Mouse (Mus musculus) embryo, embryonic 10 days (tissue): ENCODE measurements around the gene Pom121.

Experiments
- DNase-seq: peaks from one replicate; pipeline ENCODE4 v3.0.0-alpha.2; 2015; ENCODE audit warnings: low spot score

The Pom121 gene

GRCm38 (mm10) chr5:135394004-135394823, at the start of gene Pom121:
Pom121 (minus strand) TSS chr5:135394546.
- DNase-seq: peak; percentile 93

GRCm38 (mm10) chr5:135442430-135442829, 48.1 kb upstream of the Pom121 start:
- peak; percentile 9 for DNase-seq

GRCm38 (mm10) chr5:135435039-135435438, 40.7 kb upstream of the Pom121 start:
- no peak for DNase-seq

GRCm38 (mm10) chr5:135433861-135434260, 39.5 kb upstream of the Pom121 start:
- DNase-seq: no peak

GRCm38 (mm10) chr5:135431111-135431510, 36.8 kb upstream of the Pom121 start:
- DNase-seq: no peak

- DNase-seq: no peak
Measured at GRCm38 (mm10) chr5:135428786-135429185, 34.4 kb upstream of the Pom121 start.

GRCm38 (mm10) chr5:135410266-135410665, 15.9 kb upstream of the Pom121 start:
- DNase-seq: no peak

- DNase-seq: no peak
Measured at GRCm38 (mm10) chr5:135408114-135408513, 13.8 kb upstream of the Pom121 start.

GRCm38 (mm10) chr5:135405437-135405836, 11.1 kb upstream of the Pom121 start:
- no peak for DNase-seq

- peak; percentile 65 for DNase-seq
Measured at GRCm38 (mm10) chr5:135404623-135405022, 10.3 kb upstream of the Pom121 start.

GRCm38 (mm10) chr5:135400244-135400643, 5.9 kb upstream of the Pom121 start:
- DNase-seq: peak; percentile 92

GRCm38 (mm10) chr5:135399382-135399781, 5.0 kb upstream of the Pom121 start:
- no peak for DNase-seq

- DNase-seq: peak; percentile 64
Measured at GRCm38 (mm10) chr5:135395826-135396225, 1.5 kb upstream of the Pom121 start.

- DNase-seq: no peak
Measured at GRCm38 (mm10) chr5:135383771-135384170, 10.6 kb downstream of the Pom121 start.

GRCm38 (mm10) chr5:135382746-135383145, 11.6 kb downstream of the Pom121 start:
- DNase-seq: no peak

- no peak for DNase-seq
Measured at GRCm38 (mm10) chr5:135381356-135381925, 12.9 kb downstream of the Pom121 start.

- no peak for DNase-seq
Measured at GRCm38 (mm10) chr5:135380681-135381080, 13.7 kb downstream of the Pom121 start.

- DNase-seq: no peak
Measured at GRCm38 (mm10) chr5:135376341-135376740, 18.0 kb downstream of the Pom121 start.

GRCm38 (mm10) chr5:135375167-135375566, 19.2 kb downstream of the Pom121 start:
- no peak for DNase-seq

GRCm38 (mm10) chr5:135373601-135374000, 20.7 kb downstream of the Pom121 start:
- DNase-seq: no peak

GRCm38 (mm10) chr5:135371195-135371594, 23.2 kb downstream of the Pom121 start:
- no peak for DNase-seq

GRCm38 (mm10) chr5:135369787-135370654, 24.3 kb downstream of the Pom121 start, which contains the start of gene Nsun5:
Nsun5 (plus strand) TSS chr5:135369953.
- DNase-seq: peak; percentile 98
